Mouse (Mus musculus): ENCODE measurements around the gene Vps8. TPM values are rescaled to one million over a fixed set of nuclear protein-coding genes. Genes with fewer than 3 reads are reported as not detected.

Gene Vps8
- polyA plus RNA-seq, 1 experiment from 2014 or later: 10.7 TPM

DNA sequence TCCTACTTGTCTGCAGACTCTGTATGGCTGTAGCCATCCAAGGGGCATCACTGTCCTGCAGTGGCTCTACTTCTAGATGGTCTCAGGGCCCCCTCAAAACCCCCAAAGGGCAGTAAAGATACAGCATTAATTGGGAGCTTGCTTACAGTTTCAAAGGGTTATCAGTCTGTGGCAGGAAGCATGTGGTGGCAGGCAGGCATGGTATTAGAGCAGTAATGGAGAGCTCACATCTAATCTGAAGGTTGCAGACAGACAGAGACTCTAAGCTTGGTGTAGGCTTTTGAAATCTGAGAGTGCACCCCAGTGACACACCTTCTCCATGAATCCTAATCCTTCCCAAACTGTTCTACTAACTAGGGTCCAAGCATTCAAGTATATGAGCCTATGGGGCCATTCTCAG lies 211.5 kb downstream of the Vps8 start:
- no peaks in the 10 kb centered on the region for H3K36me3 ChIP-seq
- H3K27me3 ChIP-seq: no peaks in the 10 kb centered on the region
- H3K4me1 ChIP-seq: no peaks in the 10 kb centered on the region
- no peak overlapping the region for H3K4me3 ChIP-seq
- no peaks in the 10 kb centered on the region for H3K9me3 ChIP-seq
- no peak overlapping the region for H3K4me2 ChIP-seq
- ATAC-seq (ENCODE audit: insufficient number of reproducible peaks, insufficient read depth, low FRiP score, low TSS enrichment, low read depth): no peak
- H3K27ac ChIP-seq: no peak overlapping the region
- H3K9ac ChIP-seq: no peak overlapping the region

DNA sequence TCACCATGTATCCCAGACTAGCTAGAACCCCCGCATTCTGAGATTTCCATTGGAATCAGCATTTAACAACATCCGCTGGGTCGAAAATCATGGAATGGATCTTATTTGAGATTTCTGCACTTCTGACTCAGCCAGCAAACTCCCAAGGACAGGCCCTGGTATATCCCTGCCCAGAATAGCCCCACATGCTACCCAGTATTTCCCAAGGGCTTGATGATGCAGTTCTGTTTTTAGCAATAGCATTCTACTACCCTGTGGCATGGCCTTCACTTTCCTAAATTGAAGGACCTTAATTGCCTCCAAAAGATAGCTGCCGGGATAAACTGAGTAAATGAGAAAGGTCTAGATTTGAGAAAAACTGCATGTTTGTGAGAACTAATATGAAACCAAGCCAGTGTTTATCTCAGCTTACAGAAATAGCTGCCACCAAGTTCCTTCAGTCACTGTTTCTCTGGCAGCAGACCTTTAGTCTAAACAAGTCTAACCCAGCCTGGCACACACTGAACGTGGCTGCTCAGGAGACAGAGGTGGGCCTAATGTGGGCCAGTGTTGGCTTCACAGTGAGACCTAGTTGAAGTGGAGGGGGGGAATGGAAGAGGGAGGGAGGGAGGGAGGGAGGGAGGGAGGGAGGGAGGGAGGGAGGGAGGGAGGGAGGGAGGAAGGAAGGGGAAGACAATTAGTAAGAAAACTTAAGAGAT lies 213.4 kb downstream of the Vps8 start:
- Histone ChIP-seq H3K27ac (no peak overlapping the region), H3K4me3 (no peak overlapping the region), H3K4me2 (no peak overlapping the region), H3K36me3 (no peaks in the 10 kb centered on the region), H3K9me3 (no peaks in the 10 kb centered on the region), H3K27me3 (no peaks in the 10 kb centered on the region), H3K9ac (no peak overlapping the region), H3K4me1 (no peaks in the 10 kb centered on the region)
- WGBS: 82% methylated on average over 5 of the region's 5 CpGs
- no peak for ATAC-seq (ENCODE audit: insufficient number of reproducible peaks, insufficient read depth, low FRiP score, low TSS enrichment, low read depth)

DNA sequence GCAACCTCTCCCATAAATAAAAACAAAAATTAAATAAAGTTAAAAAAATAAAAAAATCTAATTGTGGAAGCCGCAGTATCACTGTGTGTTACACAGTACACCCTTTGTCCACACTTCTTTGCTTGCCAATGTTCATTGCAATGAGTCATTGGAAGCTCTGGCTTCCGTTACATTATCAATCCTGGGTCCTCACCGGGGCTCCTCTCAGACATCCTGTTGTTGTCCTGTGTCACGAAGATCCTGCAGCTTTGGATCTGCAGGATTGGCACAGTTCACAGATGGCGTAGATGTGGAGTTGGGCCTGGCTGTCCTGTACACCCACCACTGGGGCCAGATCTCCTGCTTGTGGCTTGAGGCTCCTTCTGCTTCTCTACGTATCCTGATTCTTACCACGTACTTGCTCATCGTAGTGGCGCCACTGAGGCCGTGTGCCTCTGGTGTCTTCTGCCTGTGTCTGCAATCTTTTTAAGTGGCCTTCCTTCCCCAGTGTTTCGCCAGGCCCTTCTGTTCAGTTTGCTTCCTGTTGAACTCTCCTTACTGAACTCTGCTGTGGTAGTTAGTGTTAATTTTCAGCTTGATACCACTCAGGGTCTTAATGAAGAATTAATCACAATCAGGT lies 214.4 kb downstream of the Vps8 start:
- Histone ChIP-seq H3K27me3 (no peaks in the 10 kb centered on the region), H3K9ac (no peak overlapping the region), H3K4me2 (no peak overlapping the region), H3K4me1 (no peaks in the 10 kb centered on the region), H3K4me3 (no peak overlapping the region), H3K36me3 (no peaks in the 10 kb centered on the region), H3K9me3 (no peaks in the 10 kb centered on the region), H3K27ac (no peak overlapping the region)
- 84% methylated on average over 11 of the region's 11 CpGs for WGBS
- no peak for ATAC-seq (ENCODE audit: insufficient number of reproducible peaks, insufficient read depth, low FRiP score, low TSS enrichment, low read depth)

DNA sequence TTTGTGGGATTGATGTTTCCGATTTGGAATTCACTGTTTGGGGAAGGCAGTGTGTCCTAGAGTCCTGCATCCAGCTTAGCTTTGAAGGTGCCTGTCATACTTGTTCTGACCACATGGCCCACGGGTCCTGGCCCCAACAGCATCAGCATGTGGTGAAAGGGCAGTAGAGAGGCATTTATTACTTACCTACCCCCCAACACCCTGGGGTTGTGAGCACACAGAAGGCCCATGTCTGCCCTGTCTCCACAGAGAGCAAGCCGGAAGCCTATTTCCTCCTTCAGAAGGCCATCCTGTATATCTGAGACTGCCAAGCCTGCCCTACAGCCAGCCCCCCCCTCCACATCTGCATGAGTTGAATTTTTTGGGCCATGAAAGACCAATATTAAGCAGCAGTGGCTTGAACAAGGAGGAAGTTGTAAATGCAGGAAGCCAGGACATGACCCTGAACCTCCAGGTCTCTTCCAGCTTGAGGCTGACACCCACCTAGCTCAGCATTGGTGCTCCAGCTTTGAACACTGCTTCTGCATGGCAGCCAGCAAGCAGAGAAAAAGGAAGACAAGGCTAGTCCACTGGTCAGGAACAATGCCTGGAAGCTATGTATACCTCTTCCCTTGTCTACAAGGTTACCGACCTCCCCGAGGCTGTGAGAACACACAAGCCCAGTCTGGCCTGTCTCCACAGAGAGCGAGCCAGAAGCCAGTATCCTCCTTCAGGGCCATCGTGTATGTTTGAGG lies 218.0 kb downstream of the Vps8 start:
- ATAC-seq (ENCODE audit: insufficient number of reproducible peaks, insufficient read depth, low FRiP score, low TSS enrichment, low read depth): no peak
- H3K36me3 ChIP-seq: 0 out of 2 replicates have a peak, but pooled peaks cover 5% of the 10 kb centered on the region
- H3K9me3 ChIP-seq: no peaks in the 10 kb centered on the region
- peaks cover 13% of the 10 kb centered on the region for H3K4me1 ChIP-seq
- 77% methylated on average over 7 of the region's 7 CpGs for WGBS
- no peak overlapping the region for H3K27ac ChIP-seq
- H3K4me3 ChIP-seq: no peak overlapping the region
- H3K27me3 ChIP-seq: no peaks in the 10 kb centered on the region
- no peak overlapping the region for H3K4me2 ChIP-seq
- no peak overlapping the region for H3K9ac ChIP-seq

DNA sequence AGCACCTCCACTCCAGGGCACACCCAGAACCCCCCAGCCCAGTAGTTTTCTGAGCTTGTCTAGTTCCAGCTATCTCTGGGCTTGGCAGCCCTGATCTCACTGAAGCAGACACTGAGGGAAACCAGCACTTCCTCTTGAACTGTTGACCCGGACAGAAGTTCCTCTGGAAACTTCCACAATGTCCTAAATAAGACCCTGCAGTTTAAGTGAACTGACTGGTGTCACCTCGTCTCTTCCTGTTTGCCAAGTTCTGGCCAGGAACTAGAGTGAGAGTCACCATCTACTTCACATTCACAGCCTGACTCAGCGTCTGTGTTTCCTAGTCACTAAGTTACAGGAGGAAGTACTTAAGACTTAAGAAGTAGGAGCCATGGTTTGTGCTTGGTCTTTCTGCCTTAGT lies 219.0 kb downstream of the Vps8 start:
- WGBS: 80% methylated on average over 3 of the region's 3 CpGs
- H3K4me3 ChIP-seq: no peak overlapping the region
- 0 out of 2 replicates have a peak, but pooled peaks cover 5% of the 10 kb centered on the region for H3K36me3 ChIP-seq
- H3K4me2 ChIP-seq: no peak overlapping the region
- no peak for ATAC-seq (ENCODE audit: insufficient number of reproducible peaks, insufficient read depth, low FRiP score, low TSS enrichment, low read depth)
- H3K9me3 ChIP-seq: no peaks in the 10 kb centered on the region
- H3K27me3 ChIP-seq: no peaks in the 10 kb centered on the region
- H3K9ac ChIP-seq: no peak overlapping the region
- H3K27ac ChIP-seq: no peak overlapping the region
- H3K4me1 ChIP-seq: peaks cover 13% of the 10 kb centered on the region

DNA sequence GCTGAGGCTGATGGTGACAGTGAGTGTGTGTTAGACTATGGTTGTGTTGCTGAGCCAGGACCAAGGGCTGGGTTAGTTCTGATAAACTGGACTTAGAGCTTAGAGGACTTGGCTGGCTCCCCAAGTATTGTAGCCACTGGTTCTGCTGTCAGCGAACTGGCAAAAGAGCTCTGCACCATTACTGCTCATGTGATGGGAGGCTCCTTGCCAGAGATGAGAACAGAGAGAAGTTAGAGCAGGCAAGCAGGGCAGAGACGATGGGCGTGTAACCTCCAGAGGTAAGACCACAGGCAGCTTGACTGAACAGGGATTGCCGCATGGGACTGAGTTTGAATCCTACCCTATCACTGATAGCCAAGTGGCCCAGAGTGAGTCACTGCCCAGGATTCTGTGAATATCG lies 220.0 kb downstream of the Vps8 start:
- 91% methylated on average over 5 of the region's 5 CpGs for WGBS
- peaks cover 9% of the 10 kb centered on the region; the same call in 1 of the 2 replicates for H3K36me3 ChIP-seq
- no peak overlapping the region for H3K27ac ChIP-seq

DNA sequence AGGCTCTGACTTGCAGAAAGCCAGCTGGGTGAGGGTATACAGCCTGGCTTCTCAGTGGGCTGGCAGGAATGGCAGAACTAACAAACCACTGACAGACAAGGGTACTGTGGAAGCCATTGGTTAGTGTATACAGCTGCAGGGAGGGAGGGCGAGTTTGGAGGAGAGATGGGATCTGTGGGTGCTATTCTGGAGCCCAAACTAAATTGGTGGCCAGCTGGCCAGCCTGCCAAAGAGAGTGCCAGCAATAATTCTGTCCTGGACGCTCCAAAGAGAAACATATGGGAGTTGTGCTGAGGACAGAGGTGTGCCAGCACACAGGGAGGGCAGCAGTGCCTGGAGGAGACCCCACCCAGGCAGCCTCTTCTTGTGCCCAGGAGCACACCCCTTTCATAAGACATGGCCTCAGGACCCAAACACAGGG lies 220.7 kb downstream of the Vps8 start:
- Histone ChIP-seq H3K4me2 (0 out of 2 replicates have a peak overlapping the region, but pooled peaks have one; percentile 0), H3K4me1 (peaks cover 13% of the 10 kb centered on the region), H3K36me3 (peaks cover 11% of the 10 kb centered on the region; the same call in 1 of the 2 replicates), H3K9ac (0 out of 2 replicates have a peak overlapping the region, but pooled peaks have one; percentile 51), H3K27ac (peak overlapping the region; percentile 66), H3K9me3 (no peaks in the 10 kb centered on the region), H3K4me3 (no peak overlapping the region), H3K27me3 (no peaks in the 10 kb centered on the region)
- WGBS: 74% methylated on average over 2 of the region's 2 CpGs
- no peak for ATAC-seq (ENCODE audit: insufficient number of reproducible peaks, insufficient read depth, low FRiP score, low TSS enrichment, low read depth)

More for the DNA sequence above, 220.0 kb downstream of the Vps8 start:
- peaks cover 13% of the 10 kb centered on the region for H3K4me1 ChIP-seq
- H3K9ac ChIP-seq: no peak overlapping the region
- no peaks in the 10 kb centered on the region for H3K27me3 ChIP-seq
- ATAC-seq (ENCODE audit: insufficient number of reproducible peaks, insufficient read depth, low FRiP score, low TSS enrichment, low read depth): no peak
- no peak overlapping the region for H3K4me2 ChIP-seq
- H3K9me3 ChIP-seq: no peaks in the 10 kb centered on the region
- H3K4me3 ChIP-seq: no peak overlapping the region

DNA sequence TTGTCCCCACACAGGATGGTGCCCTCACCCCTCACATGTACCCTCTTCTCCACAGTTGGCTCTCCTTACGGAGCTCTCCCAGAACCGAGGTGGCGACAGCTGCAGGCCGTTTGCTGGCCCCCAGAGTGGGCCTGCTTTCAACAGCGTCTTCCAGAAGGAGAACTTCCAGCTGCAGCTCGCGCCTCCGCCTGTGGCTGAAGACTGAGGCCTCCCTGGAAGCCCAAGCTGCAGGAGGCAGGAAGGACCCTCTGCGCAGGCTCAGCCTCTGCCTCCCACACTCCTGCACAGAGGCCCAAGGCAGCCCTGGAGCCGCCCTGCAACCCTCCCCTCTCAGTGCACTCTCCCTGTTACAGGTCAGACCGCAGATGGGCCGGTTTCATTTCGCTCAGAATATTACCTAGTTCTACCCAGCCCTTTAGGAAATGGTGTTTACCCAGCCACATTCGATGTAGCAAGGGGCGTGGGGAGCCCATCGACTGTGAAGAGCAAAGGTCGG lies 221.2 kb downstream of the Vps8 start:
- Histone ChIP-seq H3K9me3 (no peaks in the 10 kb centered on the region), H3K27ac (peak overlapping the region; percentile 66), H3K4me3 (no peak overlapping the region), H3K9ac (0 out of 2 replicates have a peak overlapping the region, but pooled peaks have one; percentile 51), H3K27me3 (no peaks in the 10 kb centered on the region), H3K4me2 (0 out of 2 replicates have a peak overlapping the region, but pooled peaks have one; percentile 0), H3K4me1 (peaks cover 13% of the 10 kb centered on the region), H3K36me3 (peaks cover 12% of the 10 kb centered on the region; the same call in 1 of the 2 replicates)
- ATAC-seq (ENCODE audit: insufficient number of reproducible peaks, insufficient read depth, low FRiP score, low TSS enrichment, low read depth): 0 out of 2 replicates have a peak, but pooled peaks have one; percentile 8
- WGBS: 45% methylated on average over 17 of the region's 17 CpGs

DNA sequence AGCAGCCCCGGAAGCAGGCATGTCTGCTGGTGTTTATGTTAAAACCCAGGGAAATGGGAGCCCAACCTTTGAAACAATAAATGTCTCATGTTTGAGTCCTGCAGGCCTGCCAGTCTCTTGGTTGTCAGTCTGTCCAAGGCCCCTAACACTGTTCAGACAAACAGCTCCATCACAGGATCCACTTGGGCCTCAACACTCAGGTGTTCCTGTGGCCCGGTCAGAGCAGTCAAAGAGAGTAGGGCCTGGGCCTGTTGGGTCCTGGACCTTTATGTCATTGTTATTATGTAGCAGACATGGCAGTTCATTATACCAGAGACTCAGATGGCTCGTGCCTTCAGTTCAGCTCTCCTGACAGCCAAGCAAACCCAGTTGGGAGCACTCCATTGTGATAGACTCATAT lies 221.7 kb downstream of the Vps8 start:
- Histone ChIP-seq H3K4me1 (peaks cover 13% of the 10 kb centered on the region), H3K36me3 (peaks cover 13% of the 10 kb centered on the region; the same call in 1 of the 2 replicates), H3K27ac (peak overlapping the region; percentile 66; the same call in 1 of the 2 replicates), H3K9ac (0 out of 2 replicates have a peak overlapping the region, but pooled peaks have one; percentile 51), H3K9me3 (no peaks in the 10 kb centered on the region), H3K27me3 (no peaks in the 10 kb centered on the region), H3K4me2 (no peak overlapping the region), H3K4me3 (no peak overlapping the region)
- no peak for ATAC-seq (ENCODE audit: insufficient number of reproducible peaks, insufficient read depth, low FRiP score, low TSS enrichment, low read depth)
- 72% methylated on average over 3 of the region's 3 CpGs for WGBS

DNA sequence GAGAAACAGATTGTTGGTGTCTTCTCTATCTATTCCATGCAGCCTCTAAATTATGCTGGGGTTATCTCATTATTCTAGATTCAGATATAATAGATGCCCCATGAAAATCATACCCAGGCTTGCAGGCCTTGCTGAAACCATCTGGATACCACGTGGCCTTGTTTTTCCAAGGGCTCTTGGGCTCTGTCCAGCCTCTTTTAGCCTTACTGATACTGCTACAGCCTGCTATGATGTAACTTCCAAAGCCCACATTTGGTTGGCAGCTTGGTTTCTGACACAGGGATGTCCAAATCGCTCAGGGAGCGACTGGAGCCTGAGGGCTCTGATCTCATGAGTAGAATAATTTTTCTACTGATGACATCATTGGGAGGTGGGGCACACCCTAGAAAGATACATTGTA lies 223.0 kb downstream of the Vps8 start:
- no peak overlapping the region for H3K4me2 ChIP-seq
- no peak overlapping the region for H3K4me3 ChIP-seq
- H3K27ac ChIP-seq: no peak overlapping the region
- H3K27me3 ChIP-seq: no peaks in the 10 kb centered on the region
- H3K9ac ChIP-seq: no peak overlapping the region
- peaks cover 14% of the 10 kb centered on the region; the same call in 1 of the 2 replicates for H3K36me3 ChIP-seq
- no peaks in the 10 kb centered on the region for H3K9me3 ChIP-seq
- WGBS: 70% methylated on average over 3 of the region's 3 CpGs
- H3K4me1 ChIP-seq: peaks cover 13% of the 10 kb centered on the region
- no peak for ATAC-seq (ENCODE audit: insufficient number of reproducible peaks, insufficient read depth, low FRiP score, low TSS enrichment, low read depth)

DNA sequence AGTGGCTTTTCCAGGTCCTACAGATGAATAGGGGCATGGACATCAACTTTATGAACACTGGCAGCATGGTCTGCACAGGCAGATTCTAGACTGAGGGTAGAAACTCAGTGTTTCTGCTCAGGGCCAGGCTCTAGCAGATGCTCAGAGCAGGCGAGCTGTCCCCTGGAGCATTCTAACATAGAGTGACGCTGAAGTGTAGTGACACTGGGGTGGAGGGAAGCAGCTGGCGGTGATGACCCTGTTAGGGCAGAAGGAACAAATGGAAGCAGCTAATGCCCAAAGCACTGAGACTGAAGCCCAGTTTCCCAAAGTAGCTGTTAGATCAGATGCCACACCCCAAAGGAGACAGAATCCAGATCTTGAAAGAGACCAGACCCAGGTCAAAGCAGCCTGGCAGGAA lies 223.6 kb downstream of the Vps8 start:
- Histone ChIP-seq H3K36me3 (peaks cover 19% of the 10 kb centered on the region; the same call in 1 of the 2 replicates), H3K4me1 (peaks cover 13% of the 10 kb centered on the region), H3K4me3 (no peak overlapping the region), H3K27ac (no peak overlapping the region), H3K9ac (no peak overlapping the region), H3K27me3 (no peaks in the 10 kb centered on the region), H3K9me3 (no peaks in the 10 kb centered on the region), H3K4me2 (no peak overlapping the region)
- ATAC-seq (ENCODE audit: insufficient number of reproducible peaks, insufficient read depth, low FRiP score, low TSS enrichment, low read depth): no peak
- 69% methylated on average over 3 of the region's 3 CpGs for WGBS

All from embryonic facial prominence, embryonic 13.5 days (tissue).